Mouse (Mus musculus) ES-E14 (cell line): ENCODE results near the gene Prkcd.

Experiments used
- CHD2 ChIP-seq: IDR thresholded peaks from 2 replicates; pipeline ENCODE4 v1.6.1; 2014; ENCODE audit warnings: mild to moderate bottlenecking, low read depth, low read length, inconsistent platforms
- HCFC1 ChIP-seq: IDR thresholded peaks from 2 replicates; pipeline ENCODE4 v1.6.1; 2012; ENCODE audit warnings: low read length, inconsistent platforms, borderline replicate concordance; ENCODE audit not compliant: insufficient read depth
- MAFK ChIP-seq: IDR thresholded peaks from 2 replicates; pipeline ENCODE4 v1.6.1; 2014; ENCODE audit warnings: mild to moderate bottlenecking, low read depth, low read length, inconsistent platforms; ENCODE audit not compliant: insufficient read depth
- ZC3H11A ChIP-seq: IDR thresholded peaks from 2 replicates; pipeline ENCODE4 v1.6.1; 2012; ENCODE audit warnings: low read depth, mild to moderate bottlenecking, inconsistent platforms, low read length, borderline replicate concordance
- ZNF384 ChIP-seq: IDR thresholded peaks from 2 replicates; pipeline ENCODE4 v1.6.1; 2012; ENCODE audit warnings: low read depth, low read length, inconsistent platforms

GRCm38 (mm10) chr14:30575791-30576190, 50.2 kb downstream of the Prkcd start:
- no peak for TF ChIP-seq MAFK
- TF ChIP-seq ZC3H11A = no peak
- TF ChIP-seq CHD2 = no peak
- TF ChIP-seq HCFC1 = no peak
- no peak for TF ChIP-seq ZNF384
